Mouse (Mus musculus): ENCODE data around the gene Syde1. TPM values are rescaled to one million over a fixed set of nuclear protein-coding genes. Genes with fewer than 3 reads are reported as not detected.

Gene Syde1
- polyA plus RNA-seq, 1 experiment from 2014 or later, result 46.6 TPM

DNA sequence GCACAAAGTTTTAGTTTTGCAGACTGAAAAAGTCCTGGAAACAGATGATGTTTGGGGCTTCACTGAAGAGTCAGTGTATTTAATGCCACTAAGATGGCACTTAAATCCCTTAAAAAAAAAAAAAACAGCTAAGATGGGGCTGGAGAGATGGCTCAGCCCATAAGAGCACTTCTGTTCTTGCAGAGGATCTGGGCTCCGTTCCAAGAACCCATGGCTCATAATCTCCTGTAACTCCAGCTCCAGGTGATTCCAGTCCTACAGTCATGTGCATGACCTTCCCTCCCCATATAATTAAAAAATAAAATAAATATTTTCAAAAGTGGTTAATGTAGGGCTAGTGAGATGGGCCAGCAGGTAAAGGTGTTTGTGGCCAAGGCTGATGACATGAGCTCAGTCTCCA is 26.7 kb downstream of the Syde1 start:
- in situ Hi-C loops (cut with MboI; ENCODE audit: low pct_unique_long_range_greater_than_20kb), result no loop called here
- POLR2A ChIA-PET, result no interaction called here
- CTCF ChIA-PET, result interaction anchor here (0.8 kb wide), 1 partner anchor 9 kb away, joined by 4 read pairs; the partner anchor contains the start of gene Ilvbl

DNA sequence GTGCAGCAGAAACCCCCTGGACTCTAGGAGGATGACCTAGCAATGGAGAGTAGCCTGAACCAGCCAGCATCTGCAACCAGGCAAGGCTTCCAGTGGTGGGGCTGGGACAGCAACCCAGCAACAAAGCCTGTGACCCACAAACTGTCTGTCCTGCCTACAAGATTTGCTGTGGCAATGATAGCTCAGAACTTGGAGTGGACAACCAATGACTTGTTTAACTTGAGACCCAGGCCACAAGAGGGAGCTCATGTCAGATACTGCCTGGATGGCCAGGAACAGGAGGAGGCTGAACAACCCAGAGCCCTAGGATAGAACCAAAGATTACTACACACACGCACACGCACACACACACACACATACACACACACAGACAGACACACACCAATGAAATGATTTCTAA is 50.8 kb downstream of the Syde1 start:
- in situ Hi-C loops (cut with MboI; ENCODE audit: low pct_unique_long_range_greater_than_20kb), result loop anchor here (25.0 kb wide), 1 partner anchor 571 kb away; no protein-coding TSS in a partner anchor
- ChIA-PET POLR2A (no interaction called here), CTCF (interaction anchor here (1.0 to 1.1 kb wide), 3 partner anchors 58 to 72 kb away, joined by 3 to 5 read pairs (median 3); no protein-coding TSS in a partner anchor)
- peak; percentile 65 for TF ChIP-seq CTCF (IDR thresholded peaks at IDR 0.05)
- H3K27me3 ChIP-seq, result peaks cover 48% of the 10 kb centered on the region
- DNase-seq (ENCODE audit: low read depth, low spot score) (no peak), ATAC-seq (peak; percentile 47)

More for the DNA sequence above, 26.7 kb downstream of the Syde1 start:
- no peak for ATAC-seq
- peaks cover 4% of the 10 kb centered on the region for H3K27me3 ChIP-seq
- TF ChIP-seq CTCF (IDR thresholded peaks at IDR 0.05), result no peak
- no peak for DNase-seq (ENCODE audit: low read depth, low spot score)

Other genes starting within 250 kb of the Syde1 start
- 98.9 TPM for gene Agpat3, start 239.5 kb downstream of the Syde1 start, polyA plus RNA-seq (2021)
- 297 TPM for gene Rrp1, start 178.9 kb downstream of the Syde1 start, polyA plus RNA-seq (2021)
- gene Cstb, start 166.3 kb downstream of the Syde1 start, polyA plus RNA-seq (2021), result 418 TPM
- gene Pdxk, start 127.0 kb downstream of the Syde1 start, polyA plus RNA-seq (2021), result 24.8 TPM
- not detected for gene Olfr1358, start 74.5 kb downstream of the Syde1 start, polyA plus RNA-seq (2021)
- gene Ilvbl, start 17.6 kb downstream of the Syde1 start, polyA plus RNA-seq (2021), result 132 TPM
- not detected for gene Olfr1357, start 26.1 kb upstream of the Syde1 start, polyA plus RNA-seq (2021)
- 0.04 TPM for gene Casp14, start 126.3 kb upstream of the Syde1 start, polyA plus RNA-seq (2021)
- not detected for gene Ccdc105, start 161.1 kb upstream of the Syde1 start, polyA plus RNA-seq (2021)
- 0.45 TPM for gene Slc1a6, start 188.5 kb upstream of the Syde1 start, polyA plus RNA-seq (2021)

Measured in Patski (cell line).